Mouse (Mus musculus) MEL (cell line): ENCODE data around the gene Abcc10. TPM values are rescaled to one million over a fixed set of nuclear protein-coding genes. Genes with fewer than 3 reads are reported as not detected.

Experiments used
- DNase-seq: peaks from one replicate; pipeline ENCODE4 v3.0.0; 2011; ENCODE audit warnings: low read depth, low spot score
- H3K27ac ChIP-seq: 2 replicates; pipeline ENCODE4 v1.5.1; 2012; ENCODE audit warnings: low read depth, mild to moderate bottlenecking, control low read depth, low read length, moderate library complexity; ENCODE audit not compliant: control insufficient read depth
- H3K27me3 ChIP-seq, 2 experiments: fragments of 150-350 bp in 1 of 2; sonication (generic) in 1 of 2; 2 replicates each; pipeline ENCODE4 v1.6.1; 2012; ENCODE audit warnings: low read length in 2 of 2, mild to moderate bottlenecking in 2 of 2, improper control_type of control experiment in 1 of 2, moderate library complexity in 1 of 2; ENCODE audit not compliant: insufficient read depth in 2 of 2, control insufficient read depth in 1 of 2
- H3K36me3 ChIP-seq, 2 experiments: 2 replicates each; pipeline ENCODE4 v1.6.1; 2012 to 2014; ENCODE audit warnings: low read length in 2 of 2, improper control_type of control experiment in 1 of 2, inconsistent platforms in 1 of 2, mild to moderate bottlenecking in 1 of 2; ENCODE audit not compliant: insufficient read depth in 2 of 2, control insufficient read depth in 1 of 2
- H3K4me1 ChIP-seq, 2 experiments: fragments of 150-350 bp in 1 of 2; sonication (generic) in 1 of 2; 2 replicates each; pipeline ENCODE4 v1.6.1; 2012; ENCODE audit warnings: low read length in 2 of 2, improper control_type of control experiment in 1 of 2, mild to moderate bottlenecking in 1 of 2; ENCODE audit not compliant: insufficient read depth in 2 of 2, control insufficient read depth in 1 of 2
- H3K4me3 ChIP-seq, 2 experiments: fragments of 150-350 bp in 1 of 2; sonication (generic) in 1 of 2; 2 replicates each; pipeline ENCODE4 v1.5.1; 2012; ENCODE audit warnings: low read depth in 2 of 2, low read length in 2 of 2, mild to moderate bottlenecking in 2 of 2, moderate library complexity in 2 of 2, control low read depth in 1 of 2, improper control_type of control experiment in 1 of 2; ENCODE audit not compliant: control insufficient read depth in 1 of 2, insufficient read depth in 1 of 2
- H3K79me2 ChIP-seq: 2 replicates; pipeline ENCODE4 v1.6.1; 2012; ENCODE audit warnings: mild to moderate bottlenecking, low read length, moderate library complexity; ENCODE audit not compliant: control insufficient read depth, poor library complexity, insufficient read depth
- H3K9ac ChIP-seq: 2 replicates; pipeline ENCODE4 v1.6.1; 2012; ENCODE audit warnings: low read depth, mild to moderate bottlenecking, control low read depth, low read length, moderate library complexity; ENCODE audit not compliant: control insufficient read depth, poor library complexity, severe bottlenecking
- H3K9me3 ChIP-seq: fragments of 150-350 bp; sonication (generic); replicated peaks from 2 replicates; pipeline ENCODE4 v1.6.1; 2012; ENCODE audit warnings: mild to moderate bottlenecking, low read length, improper control_type of control experiment, moderate library complexity; ENCODE audit not compliant: insufficient read depth
- BHLHE40 ChIP-seq: IDR thresholded peaks from 2 replicates; pipeline ENCODE4 v1.6.1; 2012; ENCODE audit warnings: low read depth, mild to moderate bottlenecking, inconsistent platforms, low read length, improper control_type of control experiment, borderline replicate concordance
- CHD2 ChIP-seq: IDR thresholded peaks from 2 replicates; pipeline ENCODE4 v1.6.1; 2011; ENCODE audit warnings: low read length, improper control_type of control experiment
- CTCF ChIP-seq, 3 experiments: IDR thresholded peaks in 2 of 3; conservative IDR thresholded peaks in 1 of 3; 2 replicates each; pipeline ENCODE4 v1.5.1; 2011 to 2012; ENCODE audit warnings: low read length in 3 of 3, low read depth in 2 of 3, mild to moderate bottlenecking in 2 of 3, improper control_type of control experiment in 1 of 3, inconsistent platforms in 1 of 3, mixed read lengths in 1 of 3, moderate library complexity in 1 of 3; ENCODE audit not compliant: control insufficient read depth in 1 of 3, insufficient read depth in 1 of 3, poor library complexity in 1 of 3, severe bottlenecking in 1 of 3
- E2F4 ChIP-seq: IDR thresholded peaks from 2 replicates; pipeline ENCODE4 v1.6.1; 2011; ENCODE audit warnings: low read depth, low read length, improper control_type of control experiment, borderline replicate concordance
- ETS1 ChIP-seq: IDR thresholded peaks from 2 replicates; pipeline ENCODE4 v1.6.1; 2012; ENCODE audit warnings: low read depth, mild to moderate bottlenecking, inconsistent platforms, low read length, improper control_type of control experiment, moderate library complexity
- GABPA ChIP-seq: IDR thresholded peaks from 2 replicates; pipeline ENCODE4 v1.6.1; 2012; ENCODE audit warnings: low read depth, mild to moderate bottlenecking, inconsistent platforms, low read length, improper control_type of control experiment, moderate library complexity
- HCFC1 ChIP-seq: IDR thresholded peaks from 2 replicates; pipeline ENCODE4 v1.6.1; 2012; ENCODE audit warnings: low read depth, mild to moderate bottlenecking, inconsistent platforms, low read length, improper control_type of control experiment, moderate library complexity
- KAT2A ChIP-seq: conservative IDR thresholded peaks from 2 replicates; pipeline ENCODE4 v1.6.1; 2012; ENCODE audit warnings: low read depth, low read length, improper control_type of control experiment, inconsistent platforms
- MAZ ChIP-seq: IDR thresholded peaks from 2 replicates; pipeline ENCODE4 v1.6.1; 2012; ENCODE audit warnings: low read depth, mild to moderate bottlenecking, inconsistent platforms, low read length, improper control_type of control experiment
- MXI1 ChIP-seq: IDR thresholded peaks from 2 replicates; pipeline ENCODE4 v1.6.1; 2011; ENCODE audit warnings: mild to moderate bottlenecking, low read depth, low read length, improper control_type of control experiment
- MYB ChIP-seq: IDR thresholded peaks from 2 replicates; pipeline ENCODE4 v1.6.1; 2011; ENCODE audit warnings: mild to moderate bottlenecking, low read depth, low read length, improper control_type of control experiment
- MYC ChIP-seq: IDR thresholded peaks from 2 replicates; pipeline ENCODE4 v1.6.1; 2011; ENCODE audit warnings: low read depth, mild to moderate bottlenecking, low read length, improper control_type of control experiment, moderate library complexity
- NELFE ChIP-seq: IDR thresholded peaks from 2 replicates; pipeline ENCODE4 v1.6.1; 2011; ENCODE audit warnings: low read depth, low read length, improper control_type of control experiment
- POLR2A ChIP-seq, 2 experiments: IDR thresholded peaks; 2 replicates each; pipeline ENCODE4 v1.6.1; 2011 to 2012; ENCODE audit warnings: low read length in 2 of 2, mild to moderate bottlenecking in 2 of 2, control low read depth in 1 of 2, improper control_type of control experiment in 1 of 2, low read depth in 1 of 2, moderate library complexity in 1 of 2; ENCODE audit not compliant: control insufficient read depth in 1 of 2, insufficient read depth in 1 of 2, poor library complexity in 1 of 2
- POLR2AphosphoS2 ChIP-seq: IDR thresholded peaks from 2 replicates; pipeline ENCODE4 v1.6.1; 2011; ENCODE audit warnings: low read length, improper control_type of control experiment
- RAD21 ChIP-seq: IDR thresholded peaks from 2 replicates; pipeline ENCODE4 v1.6.1; 2011; ENCODE audit warnings: mild to moderate bottlenecking, low read depth, low read length, improper control_type of control experiment
- RCOR1 ChIP-seq: IDR thresholded peaks from 2 replicates; pipeline ENCODE4 v1.6.1; 2012; ENCODE audit warnings: low read depth, mild to moderate bottlenecking, inconsistent platforms, low read length, improper control_type of control experiment
- TAL1 ChIP-seq: IDR thresholded peaks from 2 replicates; pipeline ENCODE4 v1.6.1; 2012; ENCODE audit warnings: mild to moderate bottlenecking, inconsistent platforms, low read length, moderate library complexity, mixed read lengths
- TBP ChIP-seq: IDR thresholded peaks from 2 replicates; pipeline ENCODE4 v1.8.0; 2011; ENCODE audit warnings: low read depth, low read length, improper control_type of control experiment
- TCF12 ChIP-seq: IDR thresholded peaks from 2 replicates; pipeline ENCODE4 v1.6.1; 2014; ENCODE audit warnings: low read depth, mild to moderate bottlenecking, inconsistent platforms, low read length, improper control_type of control experiment, moderate library complexity
- UBTF ChIP-seq: IDR thresholded peaks from 2 replicates; pipeline ENCODE4 v1.6.1; 2012; ENCODE audit warnings: low read depth, mild to moderate bottlenecking, inconsistent platforms, low read length, improper control_type of control experiment, moderate library complexity, borderline replicate concordance; ENCODE audit not compliant: insufficient read depth
- USF1 ChIP-seq: IDR thresholded peaks from 2 replicates; pipeline ENCODE4 v1.6.1; 2014; ENCODE audit warnings: low read depth, mild to moderate bottlenecking, inconsistent platforms, low read length, improper control_type of control experiment, moderate library complexity
- ZC3H11A ChIP-seq: IDR thresholded peaks from 2 replicates; pipeline ENCODE4 v1.6.1; 2012; ENCODE audit warnings: low read depth, mild to moderate bottlenecking, inconsistent platforms, low read length, improper control_type of control experiment
- ZKSCAN1 ChIP-seq: IDR thresholded peaks from 2 replicates; pipeline ENCODE4 v1.6.1; 2012; ENCODE audit warnings: low read depth, mild to moderate bottlenecking, inconsistent platforms, low read length, improper control_type of control experiment, moderate library complexity
- ZMIZ1 ChIP-seq: IDR thresholded peaks from 2 replicates; pipeline ENCODE4 v1.6.1; 2012; ENCODE audit warnings: low read depth, mild to moderate bottlenecking, inconsistent platforms, low read length, improper control_type of control experiment, moderate library complexity
- ZNF384 ChIP-seq: IDR thresholded peaks from 2 replicates; pipeline ENCODE4 v1.6.1; 2012; ENCODE audit warnings: low read depth, mild to moderate bottlenecking, inconsistent platforms, low read length, improper control_type of control experiment
- polyA plus RNA-seq, 2 experiments: library from polyadenylated mRNA; stranded (reverse) in 1 of 2; unstranded in 1 of 2; fragments of >175 nt in 1 of 2; fragments of >200 nt in 1 of 2; gene quantifications; 2 replicates each; pipeline versions ENCODE4 v1.2.1 to v1.2.4; 2012; ENCODE audit warnings: low replicate concordance in 2 of 2, low read depth in 1 of 2; ENCODE audit not compliant: insufficient read length in 2 of 2, insufficient read depth in 1 of 2, missing spikeins in 1 of 2
- total RNA-seq: library from RNA; depleted of rRNA; stranded (reverse); fragments of 300-350 nt; gene quantifications from 2 replicates; pipeline ENCODE4 v1.2.3, GENCODE M21; 2012

The Abcc10 gene
- total and polyA plus RNA-seq, 3 experiments = 4.0 to 6.2 TPM; not detected in 1

GRCm38 (mm10) chr17:46315813-46316212 lies 12.3 kb downstream of the Abcc10 start:
- Histone ChIP-seq H3K27me3 (no peaks in the 10 kb centered on the region), H3K79me2 (no peaks in the 10 kb centered on the region), H3K9ac (no peak overlapping the region), H3K4me3 (no peak overlapping the region), H3K9me3 (no peaks in the 10 kb centered on the region), H3K36me3 (no peaks in the 10 kb centered on the region), H3K27ac (no peak overlapping the region), H3K4me1 (no peaks in the 10 kb centered on the region)
- DNase-seq = no peak
- TF ChIP-seq RAD21 (no peak), KAT2A (no peak), TCF12 (no peak), UBTF (no peak), MYB (no peak), ZC3H11A (no peak), E2F4 (no peak), ETS1 (no peak), POLR2A (IDR thresholded peaks at IDR 0.05; ENCODE audit: control insufficient read depth in 1 of 2, insufficient read depth in 1 of 2, low read depth in 1 of 2, low read length in 2 of 2, poor library complexity in 1 of 2) (no peak), GABPA (no peak), RCOR1 (no peak), CHD2 (no peak), MYC (no peak), POLR2AphosphoS2 (no peak)

GRCm38 (mm10) chr17:46313135-46313715 lies 14.9 kb downstream of the Abcc10 start:
- DNase-seq = no peak
- H3K4me1 ChIP-seq = no peaks in the 10 kb centered on the region
- no peak overlapping the region for H3K27ac ChIP-seq
- no peak overlapping the region for H3K9ac ChIP-seq
- no peaks in the 10 kb centered on the region for H3K79me2 ChIP-seq
- TF ChIP-seq POLR2AphosphoS2 (no peak), BHLHE40 (no peak), NELFE (no peak), ZKSCAN1 (no peak), GABPA (no peak), ZNF384 (no peak), TAL1 (no peak), MYB (no peak), TCF12 (no peak), USF1 (no peak), MYC (no peak), ZMIZ1 (no peak), CTCF (IDR thresholded peaks at IDR 0.05 in 2 of 3, conservative IDR thresholded peaks at IDR 0.05 in 1 of 3; ENCODE audit: control insufficient read depth in 1 of 3, insufficient read depth in 1 of 3, low read depth in 2 of 3, low read length in 3 of 3, poor library complexity in 1 of 3, severe bottlenecking in 1 of 3) (no peak), POLR2A (IDR thresholded peaks at IDR 0.05; ENCODE audit: control insufficient read depth in 1 of 2, insufficient read depth in 1 of 2, low read depth in 1 of 2, low read length in 2 of 2, poor library complexity in 1 of 2) (no peak), HCFC1 (no peak), ZC3H11A (no peak), MAZ (no peak), TBP (no peak), E2F4 (no peak), MXI1 (no peak)
- H3K9me3 ChIP-seq = no peaks in the 10 kb centered on the region
- H3K4me3 ChIP-seq = no peak overlapping the region
- H3K27me3 ChIP-seq = no peaks in the 10 kb centered on the region
- no peaks in the 10 kb centered on the region for H3K36me3 ChIP-seq
